Mouse (Mus musculus): ENCODE measurements at regions not wholly inside any gene's neighbourhood (a gene's known extent, or its start where the extent isn't known, plus 50 kb on each side); places are given as distances from the start of the nearest gene placed in this dataset.
A peak's percentile ranks its signal among the peaks of the same experiment; 100 is the strongest.

GRCm38 (mm10) chr1:63875297-63875962 is 106.4 kb upstream of the 4933402D24Rik start:
- no peak for ATAC-seq (replicated peaks)
- Histone ChIP-seq H3K9ac (no peak overlapping the region), H3K27ac (no peak overlapping the region), H3K4me1 (no peaks in the 10 kb centered on the region), H3K27me3 (replicated peaks) (no peaks in the 10 kb centered on the region), H3K4me3 (no peak overlapping the region), H3K36me3 (replicated peaks) (no peaks in the 10 kb centered on the region), H3K9me3 (no peaks in the 10 kb centered on the region), H3K4me2 (no peak overlapping the region)
- WGBS: 74% methylated on average over 3 of the region's 3 CpGs

- H3K27ac ChIP-seq: no peak overlapping the region
- WGBS: 89% methylated on average over 6 of the region's 6 CpGs
- H3K4me3 ChIP-seq: no peak overlapping the region
- no peaks in the 10 kb centered on the region for H3K4me1 ChIP-seq
- H3K4me2 ChIP-seq: no peak overlapping the region
- H3K9me3 ChIP-seq: no peaks in the 10 kb centered on the region
- no peak overlapping the region for H3K9ac ChIP-seq
- H3K36me3 ChIP-seq (replicated peaks): no peaks in the 10 kb centered on the region
- no peak for ATAC-seq (replicated peaks)
- no peaks in the 10 kb centered on the region for H3K27me3 ChIP-seq (replicated peaks)
Observed at GRCm38 (mm10) chr1:63871831-63872230, 102.8 kb upstream of the 4933402D24Rik start.

GRCm38 (mm10) chr1:63869342-63869741 is 100.3 kb upstream of the 4933402D24Rik start:
- 87% methylated on average over 2 of the region's 2 CpGs for WGBS
- ATAC-seq (replicated peaks): no peak
- Histone ChIP-seq H3K4me2 (no peak overlapping the region), H3K27ac (no peak overlapping the region), H3K9me3 (no peaks in the 10 kb centered on the region), H3K4me1 (no peaks in the 10 kb centered on the region), H3K9ac (no peak overlapping the region), H3K27me3 (replicated peaks) (no peaks in the 10 kb centered on the region), H3K36me3 (replicated peaks) (no peaks in the 10 kb centered on the region), H3K4me3 (no peak overlapping the region)

GRCm38 (mm10) chr1:63857933-63858649 is 89.0 kb upstream of the 4933402D24Rik start:
- Histone ChIP-seq H3K36me3 (replicated peaks) (no peaks in the 10 kb centered on the region), H3K4me2 (peak overlapping the region; percentile 11), H3K9me3 (no peaks in the 10 kb centered on the region), H3K4me1 (peaks cover 20% of the 10 kb centered on the region), H3K4me3 (no peak overlapping the region), H3K27me3 (replicated peaks) (no peaks in the 10 kb centered on the region), H3K9ac (no peak overlapping the region), H3K27ac (peak overlapping the region; percentile 87)
- peak; percentile 92 for ATAC-seq (replicated peaks)
- WGBS: 24% methylated on average over 6 of the region's 6 CpGs

- 36% methylated on average over 5 of the region's 5 CpGs for WGBS
- Histone ChIP-seq H3K27me3 (replicated peaks) (no peaks in the 10 kb centered on the region), H3K9ac (no peak overlapping the region), H3K36me3 (replicated peaks) (no peaks in the 10 kb centered on the region), H3K4me3 (no peak overlapping the region), H3K4me1 (peaks cover 20% of the 10 kb centered on the region), H3K27ac (peak overlapping the region; percentile 87), H3K4me2 (peak overlapping the region; percentile 11), H3K9me3 (no peaks in the 10 kb centered on the region)
- peak; percentile 76; the same call in 1 of the 2 replicates for ATAC-seq (replicated peaks)
Observed at GRCm38 (mm10) chr1:63857468-63857867, 88.4 kb upstream of the 4933402D24Rik start.

GRCm38 (mm10) chr1:63856366-63856765 is 87.3 kb upstream of the 4933402D24Rik start:
- Histone ChIP-seq H3K4me1 (peaks cover 25% of the 10 kb centered on the region), H3K9me3 (no peaks in the 10 kb centered on the region), H3K27me3 (replicated peaks) (no peaks in the 10 kb centered on the region), H3K4me2 (no peak overlapping the region), H3K36me3 (replicated peaks) (no peaks in the 10 kb centered on the region), H3K27ac (no peak overlapping the region), H3K4me3 (no peak overlapping the region), H3K9ac (no peak overlapping the region)
- WGBS: 80% methylated on average over 2 of the region's 2 CpGs
- ATAC-seq (replicated peaks): no peak

- H3K9me3 ChIP-seq: no peaks in the 10 kb centered on the region
- no peak for ATAC-seq (replicated peaks)
- no peak overlapping the region for H3K4me2 ChIP-seq
- H3K27me3 ChIP-seq (replicated peaks): no peaks in the 10 kb centered on the region
- no peak overlapping the region for H3K27ac ChIP-seq
- no peaks in the 10 kb centered on the region for H3K36me3 ChIP-seq (replicated peaks)
- H3K4me3 ChIP-seq: no peak overlapping the region
- 68% methylated on average over 3 of the region's 3 CpGs for WGBS
- H3K4me1 ChIP-seq: peaks cover 25% of the 10 kb centered on the region
- H3K9ac ChIP-seq: no peak overlapping the region
Observed at GRCm38 (mm10) chr1:63854794-63855193, 85.7 kb upstream of the 4933402D24Rik start.

- H3K27ac ChIP-seq: 0 out of 2 replicates have a peak overlapping the region, but pooled peaks have one; percentile 3
- H3K9me3 ChIP-seq: no peaks in the 10 kb centered on the region
- H3K4me3 ChIP-seq: no peak overlapping the region
- H3K27me3 ChIP-seq (replicated peaks): no peaks in the 10 kb centered on the region
- ATAC-seq (replicated peaks): peak; percentile 87
- H3K9ac ChIP-seq: no peak overlapping the region
- WGBS: 38% methylated on average over 4 of the region's 4 CpGs
- no peak overlapping the region for H3K4me2 ChIP-seq
- H3K36me3 ChIP-seq (replicated peaks): no peaks in the 10 kb centered on the region
- peaks cover 5% of the 10 kb centered on the region for H3K4me1 ChIP-seq
Observed at GRCm38 (mm10) chr1:63851476-63852094, 82.5 kb upstream of the 4933402D24Rik start.

GRCm38 (mm10) chr1:63850262-63850661 is 81.2 kb upstream of the 4933402D24Rik start:
- Histone ChIP-seq H3K9me3 (no peaks in the 10 kb centered on the region), H3K9ac (no peak overlapping the region), H3K27me3 (replicated peaks) (no peaks in the 10 kb centered on the region), H3K36me3 (replicated peaks) (no peaks in the 10 kb centered on the region), H3K4me3 (no peak overlapping the region), H3K27ac (no peak overlapping the region), H3K4me2 (no peak overlapping the region), H3K4me1 (peaks cover 5% of the 10 kb centered on the region)
- ATAC-seq (replicated peaks): no peak
- WGBS: 88% methylated on average over 3 of the region's 3 CpGs

- H3K4me2 ChIP-seq: no peak overlapping the region
- no peaks in the 10 kb centered on the region for H3K27me3 ChIP-seq (replicated peaks)
- H3K9me3 ChIP-seq: no peaks in the 10 kb centered on the region
- H3K4me1 ChIP-seq: 0 out of 2 replicates have a peak, but pooled peaks cover 5% of the 10 kb centered on the region
- H3K27ac ChIP-seq: peak overlapping the region; percentile 42
- H3K36me3 ChIP-seq (replicated peaks): no peaks in the 10 kb centered on the region
- peak; percentile 73 for ATAC-seq (replicated peaks)
- H3K9ac ChIP-seq: no peak overlapping the region
- H3K4me3 ChIP-seq: no peak overlapping the region
- 18% methylated on average over 5 of the region's 5 CpGs for WGBS
Observed at GRCm38 (mm10) chr1:63828174-63828844, 59.2 kb upstream of the 4933402D24Rik start.

GRCm38 (mm10) chr1:63820614-63821270 is 51.7 kb upstream of the 4933402D24Rik start:
- no peak overlapping the region for H3K4me3 ChIP-seq
- H3K27me3 ChIP-seq (replicated peaks): no peaks in the 10 kb centered on the region
- H3K27ac ChIP-seq: peak overlapping the region; percentile 66
- peaks cover 20% of the 10 kb centered on the region for H3K4me1 ChIP-seq
- ATAC-seq (replicated peaks): peak; percentile 56
- no peaks in the 10 kb centered on the region for H3K36me3 ChIP-seq (replicated peaks)
- H3K4me2 ChIP-seq: no peak overlapping the region
- no peak overlapping the region for H3K9ac ChIP-seq
- no peaks in the 10 kb centered on the region for H3K9me3 ChIP-seq
- 44% methylated on average over 4 of the region's 4 CpGs for WGBS

Data from midbrain, embryonic 15.5 days (tissue).